Mouse (Mus musculus): ENCODE data around the gene Hpcal1.

- TF ChIP-seq POLR2A (IDR thresholded peaks at IDR 0.05; ENCODE audit: low read depth, low read length), result no peak
- no peak for TF ChIP-seq CTCF (IDR thresholded peaks at IDR 0.05; ENCODE audit: extremely low read depth, insufficient read length, insufficient replicate concordance, low read depth, low read length)
Measured at GRCm38 (mm10) chr12:17692356-17692755, 1.7 kb downstream of the Hpcal1 start.
